Mouse (Mus musculus): ENCODE measurements around the gene Unc79. TPM values are rescaled to one million over a fixed set of nuclear protein-coding genes. Genes with fewer than 3 reads are reported as not detected.

Unc79 gene
- polyA plus RNA-seq (2015; fragmentation: Nextera tagmentation; extraction: Ambion mirVana) = 0.02 and 0.15 TPM in 2 replicates

DNA sequence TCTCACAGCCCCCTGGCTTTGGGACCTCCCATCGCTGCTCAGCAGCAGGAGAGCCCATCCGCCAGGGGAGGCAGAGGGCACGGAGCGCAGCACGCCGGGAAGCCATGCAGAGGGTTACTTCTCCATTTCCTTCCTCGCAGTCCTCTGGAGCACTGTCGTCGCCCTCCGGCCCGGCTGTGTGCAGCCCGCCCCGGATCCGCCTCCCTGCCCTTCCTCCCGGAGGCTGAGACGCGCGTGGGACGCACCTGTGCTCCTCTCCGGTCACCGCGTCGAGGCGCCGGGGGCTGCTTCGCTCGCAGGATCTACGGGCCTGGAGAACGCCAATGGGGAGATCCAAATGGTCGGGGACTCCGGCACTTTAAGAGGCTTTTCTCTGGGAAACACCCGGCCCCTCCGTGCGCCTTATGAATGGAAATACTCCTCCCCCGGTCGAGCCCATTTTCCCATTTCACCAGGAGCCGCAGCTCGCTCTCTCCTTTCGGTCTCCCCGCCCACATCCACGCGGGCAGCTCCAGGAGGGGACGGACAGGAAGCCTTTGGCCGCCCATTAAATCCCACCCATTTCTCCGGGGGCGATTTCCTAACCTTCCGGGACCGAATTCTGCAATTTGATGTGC is at the start of gene Unc79:
Unc79 (plus strand) TSS at position 82 of the 617 bp plus-strand sequence.

DNA sequence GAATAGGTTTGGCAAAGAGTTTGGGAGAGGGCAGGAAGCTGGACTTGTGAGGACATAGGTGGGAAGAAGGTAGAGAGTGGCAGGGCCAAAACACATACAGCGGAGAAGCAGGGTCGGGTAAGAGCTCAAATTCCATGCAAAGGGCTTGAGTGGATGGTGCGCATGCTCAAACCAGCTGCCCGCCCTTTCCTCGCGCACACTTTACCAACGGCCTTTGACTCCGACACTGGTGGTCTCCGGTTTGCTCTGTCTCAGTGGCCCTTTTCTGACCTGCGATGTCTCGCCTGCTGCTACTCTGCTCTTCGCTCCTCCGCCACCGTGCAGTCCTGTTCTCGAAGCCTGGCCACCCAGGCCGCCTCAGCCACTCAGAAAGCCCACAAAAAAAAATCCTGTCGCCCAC is 49.6 kb upstream of the Unc79 start, which contains the start of gene Cox8c:
Cox8c (plus strand) TSS at position 226 of the 400 bp plus-strand sequence.

Small RNAs within 50 kb of the gene (microRNA-seq; reads per million reads assigned to microRNA genes)
- gene Gm44324 = not detected

Other genes with a start within 250 kb of the Unc79 start
- gene Itpk1, start 243.9 kb upstream of the Unc79 start, polyA plus RNA-seq (2015; fragmentation: Nextera tagmentation; extraction: Ambion mirVana) = 34.4 and 37.1 TPM in 2 replicates
- gene Moap1, start 205.2 kb upstream of the Unc79 start, polyA plus RNA-seq (2015; fragmentation: Nextera tagmentation; extraction: Ambion mirVana) = 8.3 and 10.6 TPM in 2 replicates
- gene Tmem251, start 205.1 kb upstream of the Unc79 start, polyA plus RNA-seq (2015; fragmentation: Nextera tagmentation; extraction: Ambion mirVana) = 8.0 and 8.2 TPM in 2 replicates
- not detected in 2 replicates for gene Gm28051, start 191.1 kb upstream of the Unc79 start, polyA plus RNA-seq (2015; fragmentation: Nextera tagmentation; extraction: Ambion mirVana)
- 10.5 and 11.7 TPM in 2 replicates for gene Gon7, start 191.1 kb upstream of the Unc79 start, polyA plus RNA-seq (2015; fragmentation: Nextera tagmentation; extraction: Ambion mirVana)
- 19.2 and 22.5 TPM in 2 replicates for gene Ubr7, start 190.9 kb upstream of the Unc79 start, polyA plus RNA-seq (2015; fragmentation: Nextera tagmentation; extraction: Ambion mirVana)
- 9.0 and 10.6 TPM in 2 replicates for gene Gm20604, start 190.2 kb upstream of the Unc79 start, polyA plus RNA-seq (2015; fragmentation: Nextera tagmentation; extraction: Ambion mirVana)
- gene Btbd7, start 70.4 kb upstream of the Unc79 start, polyA plus RNA-seq (2015; fragmentation: Nextera tagmentation; extraction: Ambion mirVana) = 10.6 and 13.2 TPM in 2 replicates
- gene Cox8c, start 49.5 kb upstream of the Unc79 start, polyA plus RNA-seq (2015; fragmentation: Nextera tagmentation; extraction: Ambion mirVana) = not detected in 2 replicates